Mouse (Mus musculus) regulatory T cell (primary cell): ENCODE measurements around the gene Armt1.
"Not testable (repeated sequence)": the region's sequence is repeated elsewhere in the genome, so short reads cannot be mapped to it uniquely, and the experiment has no call there.

Experiments
- in situ Hi-C: fragments of 300-600 bp; cut with MboI, MseI; formaldehyde crosslinking; loops from one replicate; pipeline ENCODE4 v1.15.1; 2025; ENCODE audit warnings: high pct_unique_total_duplicates

Armt1 gene

DNA sequence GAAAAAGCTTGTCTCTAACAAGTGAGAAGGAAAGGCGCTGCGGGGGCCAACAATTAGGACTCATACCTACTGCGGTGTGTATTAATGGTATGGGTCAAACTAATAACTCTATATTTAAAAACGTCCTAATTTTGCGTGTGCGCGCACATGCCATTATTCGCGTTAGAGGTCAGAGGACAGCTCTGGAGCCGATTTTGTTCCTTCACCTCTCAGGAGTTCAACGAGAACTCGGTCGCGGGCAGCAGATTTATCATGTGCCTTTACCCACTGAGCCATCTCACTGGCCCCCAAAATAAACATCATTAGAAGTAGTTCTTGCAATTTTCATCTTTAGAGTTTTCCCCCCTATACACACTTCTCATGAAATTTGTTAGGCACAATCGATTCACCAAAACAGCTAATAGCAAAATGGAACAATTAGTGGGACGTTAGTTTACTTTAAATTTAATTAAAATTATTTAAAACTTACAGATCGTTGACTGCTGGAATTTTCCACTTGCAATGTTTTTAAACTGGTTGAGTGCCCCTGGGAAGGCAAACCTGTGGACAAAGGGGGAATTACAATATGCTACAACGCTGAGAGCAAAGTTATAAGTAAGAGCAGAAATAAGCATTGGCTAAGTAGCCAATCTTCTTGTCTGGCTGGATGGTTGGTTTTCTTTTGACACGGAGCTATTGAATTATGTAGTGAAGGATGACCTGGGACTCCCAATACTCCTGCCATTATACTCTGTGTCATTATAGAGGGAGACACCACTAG, 909 bp downstream of the Armt1 start:
- in situ Hi-C loops: no loop called here

DNA sequence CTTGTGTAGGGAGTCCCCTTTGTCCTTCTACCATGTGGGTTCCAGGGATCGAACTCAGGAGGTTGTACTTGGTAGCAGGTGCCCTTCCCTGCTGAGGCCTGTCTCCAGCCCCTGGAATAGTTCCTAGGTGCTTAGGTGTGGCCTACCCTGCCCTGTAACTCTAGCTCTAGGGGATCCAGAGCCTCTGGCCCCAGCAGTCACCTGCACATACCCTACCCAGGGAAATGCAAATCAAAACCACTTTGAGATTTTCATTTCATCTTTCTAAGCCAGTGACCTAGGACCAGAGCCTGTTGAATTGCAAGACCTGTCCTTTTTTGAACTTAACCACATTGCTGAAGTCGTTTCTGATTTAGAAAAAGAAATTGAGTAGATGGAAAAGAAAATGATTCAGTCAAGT, 1.6 kb downstream of the Armt1 start:
- in situ Hi-C loops: not testable (repeated sequence)

DNA sequence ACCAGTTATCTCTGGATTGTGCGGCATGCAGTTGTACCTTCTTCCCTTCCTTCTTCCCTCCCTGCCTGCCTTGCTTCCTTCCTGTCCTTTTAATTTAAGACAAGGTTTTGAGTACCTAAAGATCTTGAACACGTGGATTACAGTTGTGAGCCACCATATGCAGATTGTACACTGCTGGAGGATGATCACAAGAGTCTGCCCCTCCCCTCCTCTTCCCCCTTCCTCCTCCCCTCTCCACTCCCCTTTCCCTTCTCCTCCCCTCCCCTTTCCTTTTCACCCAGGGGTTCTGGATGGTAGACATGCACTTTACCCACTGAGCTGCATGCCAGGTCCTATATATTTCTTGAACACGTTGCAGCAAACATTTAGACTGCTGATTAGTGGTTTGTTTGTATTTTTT, 3.1 kb downstream of the Armt1 start:
- in situ Hi-C loops: no loop called here

DNA sequence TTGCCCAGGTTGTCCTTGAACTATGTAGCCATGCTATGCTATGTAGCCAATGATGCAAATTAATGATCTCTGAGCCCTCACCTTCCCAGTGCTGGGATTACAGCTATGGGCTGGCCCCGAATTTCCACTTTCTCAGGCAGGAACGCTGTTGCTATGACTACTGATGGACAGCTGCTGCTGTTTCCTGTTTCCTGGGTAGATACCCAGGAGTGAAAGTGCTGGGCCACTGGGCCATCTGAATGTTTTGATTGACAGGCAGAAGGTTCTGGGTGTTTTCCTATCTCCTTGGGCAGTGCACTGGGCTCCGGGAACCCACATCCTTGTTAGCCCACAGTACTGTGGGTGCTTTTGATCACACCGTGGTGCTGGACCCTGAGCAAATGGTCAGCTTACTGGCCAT, 24.1 kb downstream of the Armt1 start:
- in situ Hi-C loops: no loop called here

DNA sequence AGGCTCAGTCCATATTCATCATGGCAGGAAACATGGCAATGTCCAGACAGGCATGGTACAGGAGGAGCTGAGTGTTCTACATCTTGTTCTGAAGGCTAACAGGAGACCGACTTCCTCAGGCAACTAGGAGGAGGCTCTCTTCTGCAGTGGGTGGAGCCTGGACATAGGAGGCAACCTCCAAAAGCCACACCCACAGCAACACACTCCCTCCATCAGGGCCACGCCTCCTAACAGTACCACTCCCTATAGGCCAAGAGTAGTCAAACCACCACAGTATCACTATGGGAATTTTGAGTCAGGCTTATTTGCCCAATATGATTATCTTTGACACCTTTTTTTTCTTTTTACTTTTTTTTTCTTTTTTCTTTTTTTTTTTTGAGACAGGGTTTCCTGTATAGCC, 27.9 kb downstream of the Armt1 start:
- in situ Hi-C loops: no loop called here

DNA sequence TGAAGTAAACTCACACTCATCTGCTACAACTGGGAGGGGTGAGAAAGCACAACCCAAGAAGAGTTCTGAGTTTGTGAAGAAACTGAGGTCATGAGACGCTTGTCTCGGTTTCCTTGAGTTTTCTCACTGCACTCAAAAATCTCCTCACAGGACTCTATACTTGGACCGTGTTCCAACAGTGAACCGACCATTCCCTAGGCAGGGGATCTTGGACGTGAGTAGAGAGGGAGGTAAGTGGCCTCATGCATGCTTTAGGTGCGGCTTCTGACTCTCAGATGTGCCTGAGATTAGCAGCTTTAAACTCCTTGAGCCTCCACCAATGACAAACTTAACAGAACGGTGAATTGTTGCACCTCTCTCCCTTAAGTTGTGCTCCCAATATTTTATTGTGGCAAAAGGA, 33.5 kb downstream of the Armt1 start:
- in situ Hi-C loops: no loop called here

DNA sequence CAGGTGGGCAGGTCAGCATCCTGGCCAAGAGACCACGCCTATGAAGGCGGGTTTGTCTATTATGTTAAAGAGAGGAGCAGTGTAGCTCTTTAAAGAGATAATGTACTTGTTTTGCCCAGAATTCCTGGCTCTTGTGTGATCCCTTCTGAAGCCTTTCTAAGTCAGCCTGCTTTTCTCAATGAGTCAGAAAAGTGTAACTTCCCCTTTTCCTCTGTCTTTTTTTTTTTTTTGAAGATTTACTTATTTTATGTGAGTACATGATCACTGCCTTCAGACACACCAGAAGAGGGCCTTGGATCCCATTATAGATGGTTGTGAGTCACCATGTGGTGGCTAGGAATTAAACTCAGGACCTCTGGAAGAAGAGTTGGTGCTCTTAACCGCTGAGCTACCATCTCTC, 37.1 kb downstream of the Armt1 start:
- in situ Hi-C loops: no loop called here

DNA sequence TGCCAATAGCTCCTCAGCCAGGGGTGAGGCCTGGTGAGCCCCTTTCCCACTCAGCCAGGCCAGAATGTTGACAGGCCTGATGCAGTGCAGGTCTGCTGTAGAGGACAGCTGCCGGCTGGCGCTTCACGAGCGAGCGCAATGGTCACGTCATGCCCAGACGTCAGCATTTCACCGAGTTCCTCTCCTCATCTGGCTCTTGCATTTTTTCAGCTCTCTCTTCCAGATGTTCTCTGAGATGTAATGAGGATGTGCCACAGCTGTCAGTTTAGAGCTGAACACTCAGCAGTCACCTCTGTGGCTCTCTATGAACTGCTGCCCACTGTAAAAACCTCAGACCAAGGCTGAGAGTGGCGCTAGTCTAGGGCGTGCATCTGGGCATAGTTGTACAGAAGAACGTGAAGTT, 41.3 kb downstream of the Armt1 start:
- in situ Hi-C loops: loop anchor here (10.0 kb wide), 1 partner anchor 321 kb away; no protein-coding TSS in a partner anchor

DNA sequence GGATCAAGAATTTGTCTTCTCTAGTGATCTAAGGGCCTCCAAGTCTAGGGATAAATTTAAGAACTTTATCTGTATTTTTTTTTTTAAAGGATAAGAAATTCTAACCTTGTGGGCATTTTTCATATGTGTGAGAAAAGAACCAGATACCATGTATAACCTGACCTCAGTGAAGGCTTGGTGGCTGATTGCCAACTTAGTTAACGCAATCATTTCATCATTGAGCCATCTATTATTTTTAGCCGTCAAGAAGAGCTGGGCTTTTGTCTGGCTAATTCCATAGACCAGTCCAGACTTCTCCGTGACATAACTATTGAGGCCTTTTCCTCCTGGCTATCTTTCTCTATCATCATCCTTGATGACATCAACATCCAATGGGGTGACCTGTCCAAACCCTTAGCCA, 43.2 kb downstream of the Armt1 start:
- in situ Hi-C loops: loop anchor here (10.0 kb wide), 1 partner anchor 319 kb away; no protein-coding TSS in a partner anchor

DNA sequence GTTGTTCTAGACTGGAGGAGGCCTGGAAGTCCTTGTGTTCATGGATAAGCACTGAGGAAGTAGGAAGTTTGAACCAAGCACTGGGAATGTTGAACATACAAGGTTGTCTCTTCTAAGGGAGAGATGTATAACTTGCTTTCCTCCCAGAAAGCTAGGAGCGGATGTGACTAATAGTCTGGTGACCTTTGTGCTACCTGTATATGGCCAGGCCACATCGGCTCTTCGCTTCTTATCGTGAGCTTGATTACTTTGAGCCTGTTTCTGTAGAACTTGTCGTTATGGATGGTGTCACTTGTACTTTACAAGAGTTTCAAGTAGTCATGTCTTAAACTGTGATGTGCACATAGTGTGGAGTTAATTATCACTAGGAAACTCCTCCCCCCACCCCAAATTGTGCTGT, 44.3 kb downstream of the Armt1 start:
- in situ Hi-C loops: loop anchor here (10.0 kb wide), 1 partner anchor 318 kb away; no protein-coding TSS in a partner anchor

DNA sequence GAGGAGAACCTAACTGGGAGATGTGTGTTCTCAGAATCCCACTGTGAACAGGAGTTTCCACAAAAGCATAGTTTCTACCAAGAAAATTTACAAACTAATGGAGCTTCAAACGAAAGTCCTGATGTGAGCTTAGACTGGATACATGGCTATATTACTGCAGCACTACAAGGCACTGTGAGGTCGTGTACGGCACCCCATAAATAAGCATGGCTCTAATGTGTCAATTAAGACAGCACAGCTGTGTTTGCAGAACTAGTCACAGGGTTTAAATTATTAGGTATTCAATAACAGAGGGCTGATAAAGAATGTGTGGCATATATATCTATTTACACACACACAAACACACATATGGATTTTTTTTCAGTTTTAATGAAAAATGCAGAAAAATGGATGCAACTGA, 48.7 kb downstream of the Armt1 start:
- in situ Hi-C loops: no loop called here

DNA sequence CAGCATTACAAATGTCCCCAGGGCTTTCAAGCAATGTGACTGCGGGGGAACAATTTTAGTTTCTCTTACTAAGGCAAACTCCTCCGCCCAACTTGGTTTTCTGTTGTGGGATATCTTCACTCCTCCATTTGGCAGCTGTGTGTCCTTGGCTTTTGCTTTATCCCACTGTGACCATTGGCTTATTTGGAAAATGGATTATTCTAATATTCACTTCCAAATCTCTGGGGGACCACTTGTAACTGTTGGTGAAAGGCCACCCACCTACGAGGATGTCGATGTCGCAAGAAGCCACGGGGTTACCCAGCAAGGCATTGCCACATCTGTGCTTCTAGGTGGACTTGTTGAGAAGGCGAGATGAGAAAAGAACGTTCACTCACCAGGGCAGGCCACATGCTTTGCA, 49.4 kb downstream of the Armt1 start:
- in situ Hi-C loops: no loop called here

DNA sequence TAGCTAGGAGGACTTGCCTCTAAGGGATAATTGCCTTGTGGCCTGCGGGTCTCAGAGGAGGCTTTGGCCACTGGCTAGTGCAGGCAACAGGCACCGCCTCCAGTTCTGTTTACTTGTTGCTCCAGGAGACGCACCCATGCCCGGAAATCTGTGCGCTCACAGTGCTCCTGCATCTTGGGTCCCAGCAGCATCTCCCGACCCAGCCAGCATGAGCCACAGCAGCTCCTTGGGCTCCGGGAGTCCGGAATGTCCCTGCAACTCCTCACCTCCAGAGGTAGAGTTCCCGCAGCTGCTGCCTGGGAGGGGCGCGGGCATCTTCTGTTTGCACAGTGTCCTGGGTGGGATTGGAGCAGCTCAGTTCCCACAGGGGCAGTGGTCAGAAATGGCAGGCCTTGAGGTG, 50.1 kb downstream of the Armt1 start, which contains the start of gene Ccdc170:
Ccdc170 (plus strand) TSS at position 148 of the 400 bp plus-strand sequence.
- in situ Hi-C loops: no loop called here

DNA sequence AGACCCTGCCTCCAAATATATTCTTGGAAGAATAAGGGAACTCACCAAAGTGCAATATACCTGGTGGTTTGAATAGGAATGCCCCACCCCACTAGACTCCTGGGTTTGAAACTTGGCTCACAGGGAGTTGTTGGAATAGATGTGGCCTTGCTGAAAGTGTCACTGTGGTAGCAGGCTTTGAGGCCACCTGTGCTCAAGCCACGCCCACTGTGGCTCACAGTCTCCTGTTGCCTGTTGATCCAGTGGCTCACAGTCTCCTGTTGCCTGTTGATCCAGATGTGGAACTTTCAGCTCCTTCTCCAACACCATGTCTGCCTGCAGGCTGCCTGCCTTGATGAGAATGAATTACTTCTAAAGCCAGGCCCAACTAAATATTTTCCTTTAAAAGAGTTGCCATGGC, 51.6 kb downstream of the Armt1 start:
- in situ Hi-C loops: no loop called here

DNA sequence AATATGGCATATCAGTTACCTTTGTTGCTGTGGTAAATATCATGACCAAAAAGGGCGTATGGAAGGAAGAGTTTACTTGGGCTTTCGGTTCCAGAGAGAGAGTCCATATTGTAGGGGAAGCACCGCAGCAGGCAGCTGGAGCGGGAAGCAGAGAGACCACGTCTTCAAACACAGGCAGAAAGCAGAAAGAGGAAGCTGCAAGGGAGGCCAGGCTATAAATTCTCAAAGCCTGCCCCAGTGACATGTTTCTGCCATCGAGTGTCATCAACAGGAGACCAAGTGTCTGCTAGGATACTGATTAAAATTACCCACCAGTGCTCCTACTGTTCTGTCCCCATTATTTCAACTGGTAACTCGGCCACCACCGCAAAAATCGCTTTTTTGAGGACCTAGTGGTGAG, 52.7 kb downstream of the Armt1 start:
- in situ Hi-C loops: no loop called here

DNA sequence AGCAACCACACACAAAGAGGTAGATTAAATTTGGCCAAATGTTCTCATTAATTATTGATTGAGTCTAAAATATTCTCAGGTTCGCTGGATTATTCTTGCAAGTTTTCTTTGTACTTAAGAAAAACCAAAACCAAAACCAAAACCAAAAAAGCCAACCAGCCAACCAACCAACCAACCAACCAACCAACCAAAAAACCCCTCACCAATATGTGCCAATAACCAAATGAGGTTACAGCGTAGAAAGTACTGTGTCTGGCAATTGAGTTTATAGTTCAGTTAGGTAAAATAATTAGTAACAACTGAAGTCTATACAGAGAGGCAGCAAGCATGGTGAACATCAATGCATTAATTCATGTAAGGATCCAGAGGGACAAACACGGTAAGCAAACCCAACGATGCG, 57.6 kb downstream of the Armt1 start:
- in situ Hi-C loops: no loop called here

DNA sequence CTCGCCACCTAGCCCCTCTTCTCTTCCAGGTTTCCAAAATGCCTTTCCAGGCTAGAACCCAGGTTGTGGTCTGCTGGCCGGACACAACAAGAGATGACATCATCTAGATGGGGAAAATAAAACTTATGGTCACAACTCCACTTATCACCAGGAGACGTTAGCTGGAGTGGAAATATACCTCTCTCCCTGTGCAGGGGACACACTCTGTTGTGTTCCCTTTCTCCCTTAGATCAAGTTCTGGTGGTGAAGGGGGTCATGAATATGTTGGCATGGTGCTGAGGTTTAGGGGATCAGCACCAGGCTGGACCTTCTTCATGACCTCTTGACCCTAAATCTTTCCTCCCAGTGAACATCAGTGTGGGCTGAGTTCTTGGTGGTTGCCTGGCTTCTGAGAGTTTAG, 59.0 kb downstream of the Armt1 start:
- in situ Hi-C loops: no loop called here

DNA sequence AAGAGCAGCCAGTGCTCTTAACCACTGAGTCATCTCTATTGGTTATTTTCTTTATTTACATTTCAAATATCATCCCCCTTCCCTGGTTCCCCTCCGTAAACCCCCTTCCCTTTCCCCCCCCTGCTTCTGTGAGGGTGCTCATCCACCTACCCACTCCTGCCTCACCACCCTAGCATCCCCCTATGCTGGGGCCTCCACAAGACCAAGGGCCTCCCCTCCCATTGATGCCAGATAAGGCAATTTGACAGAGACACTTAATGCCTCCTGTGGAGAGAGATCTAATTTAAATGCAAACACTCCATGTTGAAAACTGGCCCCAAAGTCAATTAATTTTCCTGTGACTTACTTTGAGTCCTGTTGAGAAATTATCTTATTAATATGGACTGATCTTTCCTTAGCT, 59.8 kb downstream of the Armt1 start:
- in situ Hi-C loops: no loop called here

DNA sequence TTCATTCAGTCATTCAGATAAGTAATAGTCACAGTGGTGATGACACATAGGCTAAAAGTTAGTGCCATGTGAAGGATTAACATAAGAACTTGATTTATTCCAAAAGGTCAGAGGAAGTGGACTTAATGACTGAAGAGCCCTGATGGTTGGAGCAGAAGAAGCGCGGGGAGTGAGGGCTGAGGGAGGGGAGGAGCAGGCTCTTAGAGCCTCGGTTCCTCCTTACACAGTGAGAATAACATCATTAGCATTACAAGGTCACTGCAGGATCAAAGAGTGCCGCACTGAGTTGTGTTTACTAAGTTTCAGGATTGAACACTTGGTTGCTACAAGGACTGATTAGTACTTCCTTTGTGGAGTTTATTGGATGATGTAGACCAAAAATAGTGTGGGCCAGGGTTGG, 60.6 kb downstream of the Armt1 start:
- in situ Hi-C loops: no loop called here

DNA sequence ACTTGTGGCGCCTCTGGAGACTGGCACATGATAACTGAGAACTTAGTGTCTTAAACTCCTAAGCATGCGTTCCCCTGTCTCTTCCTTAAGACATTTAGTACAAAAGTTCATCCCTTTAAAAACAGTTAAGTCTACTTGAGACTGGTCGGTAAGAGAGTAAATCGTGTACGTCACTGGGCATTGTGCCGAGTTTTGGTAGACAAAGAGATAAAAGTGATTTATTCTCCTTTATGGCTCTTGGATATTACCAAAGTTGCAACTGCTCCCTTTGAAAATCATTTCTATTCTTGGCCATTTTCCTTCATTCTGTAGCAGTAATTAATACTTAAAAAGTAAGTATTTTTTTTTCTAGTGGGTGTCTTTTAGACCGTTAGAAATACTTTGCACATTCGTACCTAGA, 71.0 kb downstream of the Armt1 start:
- in situ Hi-C loops: no loop called here
